Mouse (Mus musculus) spleen, postnatal 0 days (tissue): ENCODE results near the gene March8. TPM values are rescaled to one million over a fixed set of nuclear protein-coding genes. Genes with fewer than 3 reads are reported as not detected.

ENCODE experiments used
- polyA plus RNA-seq: library from polyadenylated mRNA; unstranded; fragments of >200 nt; fragmentation: Nextera tagmentation; extraction: Ambion mirVana; gene quantifications from 2 replicates; pipeline ENCODE4 v1.2.1, GENCODE M21; 2015

Gene March8
- 71.9 and 76.1 TPM in 2 replicates for polyA plus RNA-seq

GRCm38 (mm10) chr6:116337835-116338501, at the start of gene March8:
March8 (plus strand) TSS chr6:116338024.

Other genes with a start within 250 kb of the March8 start
- 20.6 and 24.7 TPM in 2 replicates for gene Tmcc1, start 144.5 kb upstream of the March8 start, polyA plus RNA-seq
- gene Washc2, start 130.0 kb upstream of the March8 start, polyA plus RNA-seq: 18.1 and 22.3 TPM in 2 replicates
- gene Zfand4, start 73.8 kb upstream of the March8 start, polyA plus RNA-seq: 8.0 and 8.1 TPM in 2 replicates
- gene Alox5, start 123.2 kb downstream of the March8 start, polyA plus RNA-seq: 14.9 and 20.7 TPM in 2 replicates
- gene Olfr211, start 151.1 kb downstream of the March8 start, polyA plus RNA-seq: not detected in 2 replicates
- gene Olfr212, start 168.5 kb downstream of the March8 start, polyA plus RNA-seq: not detected in 2 replicates
- not detected in 2 replicates for gene Olfr213, start 200.4 kb downstream of the March8 start, polyA plus RNA-seq
- gene Gm5580, start 213.1 kb downstream of the March8 start, polyA plus RNA-seq: 0.44 and 0.46 TPM in 2 replicates
- not detected in 2 replicates for gene Olfr214, start 216.2 kb downstream of the March8 start, polyA plus RNA-seq
- gene Olfr215, start 246.2 kb downstream of the March8 start, polyA plus RNA-seq: not detected in 2 replicates